ENCODE assay signal across 14 mouse cellular contexts in the genomic region with DNA sequence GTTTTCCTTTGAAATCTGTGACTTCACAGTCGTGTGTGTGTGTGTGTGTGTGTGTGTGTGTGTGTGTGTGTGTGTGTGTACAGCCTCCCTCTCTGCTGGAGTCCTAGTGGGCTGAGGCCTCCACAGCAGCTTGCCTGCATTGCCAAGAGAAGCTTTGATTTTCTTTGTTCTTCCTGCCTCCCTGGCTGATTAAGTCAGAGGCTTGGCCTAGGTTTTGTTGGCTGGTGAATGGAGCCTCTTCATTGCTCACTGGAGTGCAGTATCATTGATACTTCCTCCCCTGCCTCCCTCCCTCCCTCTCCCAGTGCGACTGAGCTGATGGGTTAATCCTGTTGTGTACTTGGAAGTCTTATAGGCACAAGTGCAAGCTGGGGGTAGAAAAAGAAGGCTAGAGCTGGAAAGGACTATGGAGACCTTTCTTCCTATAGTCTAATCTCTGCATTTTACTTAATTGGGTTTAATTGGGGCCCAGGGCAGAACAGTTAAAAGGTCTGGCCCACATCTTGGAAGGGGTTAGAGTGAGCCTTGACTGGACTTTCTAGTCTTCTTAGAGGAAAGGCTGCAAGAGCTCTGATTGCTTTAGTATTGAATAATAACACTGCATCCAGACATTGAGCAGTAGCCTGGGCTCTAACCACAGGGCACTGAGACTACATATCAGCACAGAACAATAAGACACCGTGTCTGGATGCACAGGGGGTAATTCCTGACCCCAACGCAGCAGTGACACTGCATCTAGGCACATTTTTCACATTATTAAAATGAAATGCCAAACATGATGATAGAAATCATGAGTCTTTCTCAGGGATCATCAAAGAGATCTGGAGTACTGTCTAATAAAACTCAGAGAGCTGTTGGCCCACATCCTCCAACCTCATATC.
DNase-seq lines count a peak whose midpoint lies in the region; ATAC-seq lines count a peak whose summit lies in the region.
"Had no signal": no experiment of that assay in that cellular context is flagged by ENCODE, and none has a peak within 500 bp of the region (broad histone marks: within the 10 kb centered on the region; RNA-seq: fewer than 3 reads in every experiment).

No protein-coding gene starts in this region.

- H3K9me3 ChIP-seq in hindbrain, embryonic 10.5 days: peaks cover 4% of the 10 kb centered on the region; the same call in 1 of the 2 replicates
- H3K9me3 ChIP-seq in midbrain, embryonic 10.5 days (replicated peaks): 0 out of 2 replicates have a peak, but pooled peaks cover 3% of the 10 kb centered on the region
- H3K9me3 ChIP-seq: heart, embryonic 10.5 days; liver, embryonic 12.5 days; stomach, embryonic 15.5 days had no signal

- peaks cover 46% of the 10 kb centered on the region for H3K4me1 ChIP-seq in hindbrain, embryonic 10.5 days (replicated peaks)
- H3K4me1 ChIP-seq in midbrain, embryonic 10.5 days: peaks cover 43% of the 10 kb centered on the region
- H3K4me1 ChIP-seq: heart, embryonic 10.5 days; liver, embryonic 12.5 days; stomach, embryonic 15.5 days had no signal

- H3K27ac ChIP-seq in hindbrain, embryonic 10.5 days: peak overlapping the region; percentile 86
- peak overlapping the region; percentile 81 for H3K27ac ChIP-seq in midbrain, embryonic 10.5 days (replicated peaks)
- H3K27ac ChIP-seq: heart, embryonic 10.5 days; liver, embryonic 12.5 days; macrophage; stomach, embryonic 15.5 days had no signal

- ATAC-seq in frontal cortex, adult (ENCODE audit: low TSS enrichment): no peak
- ATAC-seq: liver, embryonic 12.5 days had no signal

- WGBS in hindbrain, embryonic 10.5 days: 34% methylated on average over 4 of the region's 4 CpGs
- 32% methylated on average over 4 of the region's 4 CpGs for WGBS in midbrain, embryonic 10.5 days

- peak; percentile 66 for DNase-seq in heart, adult 11 months
- no peak for DNase-seq in heart, adult 9 months (ENCODE audit: low spot score in 2 of 2)
- peak; percentile 62 for DNase-seq in hindbrain, embryonic 10.5 days (ENCODE audit: low spot score)
- DNase-seq in midbrain, embryonic 10.5 days (ENCODE audit: low spot score): peak; percentile 77
- DNase-seq in retina, postnatal 1 day: peak; percentile 85
- DNase-seq in urinary bladder, postnatal 4 days (ENCODE audit: low spot score in 2 of 2): no peak
- DNase-seq in cerebellum, adult 11-12 months: no peak
- DNase-seq: adrenal gland, adult 2 months; cerebellum, adult 11 months had no signal

- H3K36me3 ChIP-seq in hindbrain, embryonic 10.5 days: no peaks in the 10 kb centered on the region
- no peaks in the 10 kb centered on the region for H3K36me3 ChIP-seq in midbrain, embryonic 10.5 days
- H3K36me3 ChIP-seq: heart, embryonic 10.5 days; liver, embryonic 12.5 days; stomach, embryonic 15.5 days had no signal

- H3K27me3 ChIP-seq in hindbrain, embryonic 10.5 days (ENCODE audit: insufficient read depth, poor library complexity, severe bottlenecking): no peaks in the 10 kb centered on the region
- peaks cover 43% of the 10 kb centered on the region for H3K27me3 ChIP-seq in midbrain, embryonic 10.5 days (ENCODE audit: low read depth, poor library complexity, severe bottlenecking)
- H3K27me3 ChIP-seq: liver, embryonic 12.5 days; stomach, embryonic 15.5 days had no signal

- no peak overlapping the region for H3K4me3 ChIP-seq in hindbrain, embryonic 10.5 days
- H3K4me3 ChIP-seq in midbrain, embryonic 10.5 days: no peak overlapping the region
- H3K4me3 ChIP-seq: heart, embryonic 10.5 days; liver, embryonic 12.5 days; stomach, embryonic 15.5 days had no signal

Comparison
In these comparisons a context has a peak if more than half of its experiments do, and no peak if none do; other contexts are left out.
1. DNase-seq: peak in heart, adult 11 months (single experiment), hindbrain, embryonic 10.5 days (single experiment), midbrain, embryonic 10.5 days (single experiment) and retina, postnatal 1 day (single experiment); none in heart, adult 9 months (0 of 2), urinary bladder, postnatal 4 days (0 of 2) and cerebellum, adult 11-12 months (single experiment).